Mouse (Mus musculus) megakaryocyte, embryonic 14.5 days (primary cell): Measurements from ENCODE around the gene Stxbp3.

Experiments
- FLI1 ChIP-seq: IDR thresholded peaks from 2 replicates; pipeline ENCODE4 v1.6.1; 2012; ENCODE audit warnings: low read length, inconsistent platforms, mixed read lengths
- GATA1 ChIP-seq: IDR thresholded peaks from 3 replicates; pipeline ENCODE4 v1.6.1; 2012; ENCODE audit warnings: mixed read lengths, low read length, inconsistent platforms, borderline replicate concordance

DNA sequence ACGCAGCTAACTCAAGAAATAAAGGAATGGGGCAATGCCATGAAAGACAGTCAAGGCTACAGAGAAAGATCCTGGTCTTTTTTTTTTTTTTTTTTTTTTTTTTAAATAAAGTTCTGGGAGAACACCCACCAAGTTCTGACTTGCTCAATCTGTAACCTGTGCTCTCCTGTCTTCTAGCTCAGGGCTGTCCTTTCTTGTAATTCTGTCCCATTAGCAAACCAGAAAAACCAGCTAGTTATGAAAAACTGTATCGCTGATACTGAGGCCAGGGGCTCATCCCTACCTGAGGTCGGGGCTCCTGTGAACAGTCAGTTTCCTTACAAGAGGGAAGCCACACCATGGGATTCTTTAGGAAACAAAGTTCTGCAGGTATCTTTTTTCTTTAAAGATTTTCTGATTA, 49.8 kb downstream of the Stxbp3 start:
- no peak for TF ChIP-seq FLI1
- no peak for TF ChIP-seq GATA1
